Mouse (Mus musculus) ZHBTc4 (cell line): Measurements from ENCODE around the gene Bcas3.
"Not testable (repeated sequence)": the region's sequence is repeated elsewhere in the genome, so short reads cannot be mapped to it uniquely, and the experiment has no call there.

Source experiments
- DNase-seq: peaks from one replicate; pipeline ENCODE4 v3.0.0-alpha.2; 2011; ENCODE audit warnings: low read depth, low spot score

Gene Bcas3

GRCm38 (mm10) chr11:85482737-85483467 lies 129.9 kb downstream of the Bcas3 start:
- DNase-seq, result peak; percentile 73

GRCm38 (mm10) chr11:85485197-85485940 lies 132.4 kb downstream of the Bcas3 start:
- DNase-seq, result no peak

GRCm38 (mm10) chr11:85487501-85487900 lies 134.5 kb downstream of the Bcas3 start:
- no peak for DNase-seq

GRCm38 (mm10) chr11:85492231-85492630 lies 139.3 kb downstream of the Bcas3 start:
- DNase-seq, result no peak

GRCm38 (mm10) chr11:85492666-85493065 lies 139.7 kb downstream of the Bcas3 start:
- no peak for DNase-seq

GRCm38 (mm10) chr11:85499561-85499960 lies 146.6 kb downstream of the Bcas3 start:
- no peak for DNase-seq

- DNase-seq, result no peak
Observed at GRCm38 (mm10) chr11:85502031-85502430, 149.1 kb downstream of the Bcas3 start.

- DNase-seq, result not testable (repeated sequence)
Observed at GRCm38 (mm10) chr11:85504812-85505211, 151.8 kb downstream of the Bcas3 start.

GRCm38 (mm10) chr11:85505811-85506210 lies 152.8 kb downstream of the Bcas3 start:
- no peak for DNase-seq

GRCm38 (mm10) chr11:85509334-85509733 lies 156.4 kb downstream of the Bcas3 start:
- no peak for DNase-seq

GRCm38 (mm10) chr11:85511270-85511904 lies 158.4 kb downstream of the Bcas3 start:
- no peak for DNase-seq

GRCm38 (mm10) chr11:85516724-85517123 lies 163.8 kb downstream of the Bcas3 start:
- no peak for DNase-seq

GRCm38 (mm10) chr11:85518025-85518756 lies 165.2 kb downstream of the Bcas3 start:
- peak; percentile 49 for DNase-seq

- DNase-seq, result no peak
Observed at GRCm38 (mm10) chr11:85520236-85520635, 167.3 kb downstream of the Bcas3 start.

- no peak for DNase-seq
Observed at GRCm38 (mm10) chr11:85520996-85521395, 168.0 kb downstream of the Bcas3 start.

GRCm38 (mm10) chr11:85523646-85524045 lies 170.7 kb downstream of the Bcas3 start:
- peak; percentile 14 for DNase-seq

- DNase-seq, result peak; percentile 75
Observed at GRCm38 (mm10) chr11:85524186-85524585, 171.2 kb downstream of the Bcas3 start.

- no peak for DNase-seq
Observed at GRCm38 (mm10) chr11:85524841-85525500, 172.0 kb downstream of the Bcas3 start.

GRCm38 (mm10) chr11:85525501-85525885 lies 172.5 kb downstream of the Bcas3 start:
- DNase-seq, result no peak

- peak; percentile 12 for DNase-seq
Observed at GRCm38 (mm10) chr11:85525979-85526775, 173.2 kb downstream of the Bcas3 start.
